Mouse (Mus musculus): ENCODE results near the gene Slc9a3r2. TPM values are rescaled to one million over a fixed set of nuclear protein-coding genes. Genes with fewer than 3 reads are reported as not detected.

The Slc9a3r2 gene
- polyA plus RNA-seq, 1 experiment from 2014 or later, result 10.2 TPM

DNA sequence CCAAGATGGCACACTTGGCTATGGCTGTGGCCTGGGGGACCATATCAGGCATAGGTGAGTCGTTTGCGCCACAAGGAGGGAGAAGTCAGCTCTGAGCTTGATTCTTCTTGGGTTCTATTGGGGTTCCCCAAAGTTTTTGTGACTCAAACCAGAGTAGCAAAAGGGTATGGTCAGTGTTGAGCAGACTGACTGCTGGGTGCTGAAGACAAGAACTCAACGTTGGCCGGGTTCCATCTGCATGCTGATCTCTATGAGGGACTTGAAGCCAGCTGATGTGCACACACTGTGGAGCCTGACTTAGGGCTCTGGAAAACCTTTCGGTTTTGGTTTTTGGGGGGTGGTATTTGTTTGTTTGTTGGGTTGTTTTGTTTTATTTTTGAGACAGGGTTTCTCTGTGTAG lies 14.4 kb downstream of the Slc9a3r2 start:
- H3K9ac ChIP-seq, result no peak overlapping the region
- peaks cover 36% of the 10 kb centered on the region for H3K4me1 ChIP-seq (replicated peaks)
- ATAC-seq (ENCODE audit: low read depth) (no peak), DNase-seq (no peak)
- no peaks in the 10 kb centered on the region for H3K9me3 ChIP-seq (replicated peaks)
- H3K4me2 ChIP-seq, result no peak overlapping the region
- H3K36me3 ChIP-seq, result 0 out of 2 replicates have a peak, but pooled peaks cover 4% of the 10 kb centered on the region
- WGBS (ENCODE audit: insufficient replicate concordance), result 86% methylated on average over 5 of the region's 5 CpGs
- H3K4me3 ChIP-seq (replicated peaks), result no peak overlapping the region
- H3K27ac ChIP-seq, result no peak overlapping the region
- no peaks in the 10 kb centered on the region for H3K27me3 ChIP-seq

DNA sequence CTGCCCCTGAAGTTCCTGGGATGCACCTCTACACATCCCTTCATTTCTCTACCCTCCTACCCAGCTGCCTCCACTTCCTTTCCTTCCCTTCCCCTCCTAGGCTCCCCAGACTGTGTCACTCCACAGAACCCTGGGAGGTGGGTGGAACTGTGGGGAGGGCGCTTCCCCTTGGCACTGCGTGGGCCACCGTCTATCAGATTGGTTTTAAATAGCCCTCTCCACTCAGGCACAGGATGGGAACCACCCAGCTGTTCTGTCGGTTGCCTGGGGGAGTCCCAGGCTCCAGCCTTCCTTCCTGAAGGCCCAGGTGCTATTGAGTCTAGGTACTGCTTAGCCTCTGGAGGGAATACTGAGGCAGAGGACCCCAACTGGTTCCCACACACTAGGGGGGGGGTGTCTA lies 15.1 kb downstream of the Slc9a3r2 start:
- H3K27ac ChIP-seq, result no peak overlapping the region
- no peak overlapping the region for H3K9ac ChIP-seq
- H3K4me3 ChIP-seq (replicated peaks), result no peak overlapping the region
- H3K4me2 ChIP-seq, result no peak overlapping the region
- 51% methylated on average over 4 of the region's 4 CpGs for WGBS (ENCODE audit: insufficient replicate concordance)
- peaks cover 7% of the 10 kb centered on the region; the same call in 1 of the 2 replicates for H3K36me3 ChIP-seq
- DNase-seq (no peak), ATAC-seq (ENCODE audit: low read depth) (no peak)
- peaks cover 36% of the 10 kb centered on the region for H3K4me1 ChIP-seq (replicated peaks)
- H3K9me3 ChIP-seq (replicated peaks), result no peaks in the 10 kb centered on the region
- no peaks in the 10 kb centered on the region for H3K27me3 ChIP-seq

DNA sequence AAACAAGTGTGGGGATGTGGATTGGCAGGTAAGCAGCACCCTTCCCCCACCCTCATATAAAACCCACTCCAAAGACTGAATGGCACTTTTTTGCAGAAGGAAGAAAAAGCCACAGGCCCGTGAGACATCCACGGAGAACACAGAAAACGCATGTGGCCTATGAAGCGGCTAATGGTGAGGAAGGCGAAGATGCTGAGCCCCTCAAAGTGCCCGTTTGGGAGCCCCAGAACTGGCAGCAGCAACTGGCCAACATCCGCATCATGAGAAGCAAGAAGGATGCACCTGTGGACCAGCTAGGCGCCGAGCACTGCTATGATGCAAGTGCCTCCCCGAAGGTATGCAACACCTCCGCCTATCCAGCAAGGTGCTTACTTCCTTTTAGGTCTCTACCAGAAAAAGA lies 16.3 kb downstream of the Slc9a3r2 start:
- H3K27me3 ChIP-seq, result no peaks in the 10 kb centered on the region
- no peaks in the 10 kb centered on the region for H3K9me3 ChIP-seq (replicated peaks)
- H3K4me3 ChIP-seq (replicated peaks), result no peak overlapping the region
- ATAC-seq (ENCODE audit: low read depth) (no peak), DNase-seq (no peak)
- no peak overlapping the region for H3K4me2 ChIP-seq
- H3K27ac ChIP-seq, result no peak overlapping the region
- WGBS (ENCODE audit: insufficient replicate concordance), result 81% methylated on average over 11 of the region's 11 CpGs
- no peak overlapping the region for H3K9ac ChIP-seq
- H3K4me1 ChIP-seq (replicated peaks), result peaks cover 36% of the 10 kb centered on the region
- H3K36me3 ChIP-seq, result peaks cover 18% of the 10 kb centered on the region

DNA sequence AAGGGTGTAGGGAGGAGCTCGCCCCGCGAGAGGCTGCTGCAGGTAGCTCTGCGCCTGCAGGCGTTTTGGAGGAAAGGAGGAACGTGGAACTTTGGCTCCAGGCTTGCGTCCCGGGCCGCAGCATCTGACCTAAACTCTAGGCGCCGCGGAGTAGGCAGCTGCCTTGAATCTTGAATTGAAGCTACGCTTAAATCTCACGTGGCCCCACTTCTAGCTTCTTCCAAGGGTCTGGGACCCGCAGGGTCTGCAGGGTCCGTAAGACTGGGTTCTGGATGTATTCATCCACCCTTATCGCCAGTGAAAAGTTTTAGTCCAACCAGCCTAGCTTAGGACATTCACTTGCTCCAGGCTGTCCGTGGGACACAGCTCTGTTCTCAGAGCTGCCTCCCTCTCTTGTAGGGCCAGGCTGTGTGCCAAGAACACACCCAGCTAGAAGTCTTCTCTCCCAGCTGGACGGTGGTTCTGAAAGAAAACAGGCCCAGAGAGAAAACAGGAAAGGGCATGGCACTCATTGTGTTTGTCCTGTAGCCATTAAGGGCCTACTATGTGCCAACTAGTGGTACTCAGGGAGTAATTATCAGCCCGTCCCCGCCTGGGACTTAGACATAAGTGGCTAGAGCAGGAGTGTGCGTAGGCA lies 17.2 kb downstream of the Slc9a3r2 start:
- Histone ChIP-seq H3K4me1 (replicated peaks) (peaks cover 42% of the 10 kb centered on the region), H3K27ac (peak overlapping the region; percentile 67), H3K9ac (peak overlapping the region; percentile 79), H3K4me3 (replicated peaks) (peak overlapping the region; percentile 70), H3K4me2 (peak overlapping the region; percentile 82), H3K36me3 (peaks cover 25% of the 10 kb centered on the region), H3K27me3 (no peaks in the 10 kb centered on the region), H3K9me3 (replicated peaks) (no peaks in the 10 kb centered on the region)
- peak; percentile 13; the same call in 1 of the 2 replicates for ATAC-seq (ENCODE audit: low read depth)
- DNase-seq, result no peak
- WGBS (ENCODE audit: insufficient replicate concordance), result 15% methylated on average over 22 of the region's 22 CpGs

DNA sequence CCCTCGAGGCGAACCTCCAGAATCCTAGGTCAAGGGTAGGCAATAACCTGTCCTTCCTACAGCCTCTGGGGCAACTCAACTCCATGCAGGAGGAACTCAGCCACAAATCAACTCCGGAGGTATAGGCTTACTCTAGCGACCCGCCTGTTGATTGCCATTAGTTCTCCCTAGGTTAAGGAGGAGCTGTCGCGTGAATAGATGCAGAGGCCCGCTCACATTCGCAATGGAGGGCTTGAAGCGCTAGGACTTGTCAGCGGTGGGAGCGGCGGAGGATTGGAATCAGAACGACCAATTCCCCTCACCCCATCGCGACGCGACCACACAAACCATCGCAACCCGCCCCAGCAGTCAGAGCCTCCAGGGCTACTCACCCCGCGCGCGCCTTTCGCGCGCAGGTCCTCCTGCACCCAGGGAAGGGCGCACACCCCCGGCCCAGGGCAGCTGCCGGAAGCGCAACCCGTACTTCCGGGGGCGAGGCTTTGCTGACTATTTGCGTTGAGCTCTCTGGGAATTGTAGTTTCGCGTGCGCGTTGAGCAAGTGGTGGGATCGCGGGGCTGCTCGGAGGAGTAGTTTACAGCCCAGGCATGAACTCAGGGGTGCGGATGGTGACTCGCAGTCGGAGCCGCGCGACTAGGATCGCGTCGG lies 17.8 kb downstream of the Slc9a3r2 start, which contains the start of the genes Tsc2 and Nthl1:
Gene Tsc2, minus strand, starts transcription at position 464 of the 646 bp plus-strand sequence.
Gene Nthl1, plus strand, starts transcription at position 514 of the 646 bp plus-strand sequence.
- DNase-seq (peak; percentile 77), ATAC-seq (ENCODE audit: low read depth) (peak; percentile 81)
- Histone ChIP-seq H3K4me1 (replicated peaks) (peaks cover 41% of the 10 kb centered on the region), H3K9me3 (replicated peaks) (no peaks in the 10 kb centered on the region), H3K4me2 (peak within 1 kb of the TSS; percentile 82), H3K27ac (peak within 1 kb of the TSS; percentile 67), H3K9ac (peak within 1 kb of the TSS; percentile 79), H3K36me3 (peaks cover 30% of the 10 kb centered on the region), H3K4me3 (replicated peaks) (peak within 1 kb of the TSS; percentile 70), H3K27me3 (no peaks in the 10 kb centered on the region)
- 2% methylated on average over 51 of the region's 51 CpGs for WGBS (ENCODE audit: insufficient replicate concordance)

DNA sequence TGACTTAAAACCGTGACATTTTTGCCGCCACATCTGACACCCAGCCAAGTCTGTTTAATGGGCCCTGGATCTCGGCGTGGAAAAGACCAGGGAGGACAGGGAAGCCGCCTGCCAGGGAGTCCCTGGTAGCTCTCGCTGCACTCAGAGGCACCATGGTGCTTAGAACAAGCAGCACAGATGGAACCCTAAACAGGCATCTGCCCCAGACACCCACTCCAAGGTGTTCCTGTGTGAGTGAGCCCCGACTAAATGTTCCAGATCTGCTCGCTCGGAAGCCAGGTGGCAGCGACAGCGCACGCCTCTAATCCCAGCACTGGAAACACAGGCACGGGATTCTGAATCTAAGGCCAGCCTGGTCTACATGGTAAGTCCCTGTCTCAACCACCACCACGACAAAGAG lies 20.1 kb downstream of the Slc9a3r2 start:
- H3K9ac ChIP-seq, result no peak overlapping the region
- no peak overlapping the region for H3K4me3 ChIP-seq (replicated peaks)
- no peak overlapping the region for H3K4me2 ChIP-seq
- WGBS (ENCODE audit: insufficient replicate concordance), result 82% methylated on average over 14 of the region's 14 CpGs
- H3K9me3 ChIP-seq (replicated peaks), result no peaks in the 10 kb centered on the region
- no peaks in the 10 kb centered on the region for H3K27me3 ChIP-seq
- DNase-seq, result no peak
- peaks cover 29% of the 10 kb centered on the region for H3K4me1 ChIP-seq (replicated peaks)
- no peak for ATAC-seq (ENCODE audit: low read depth)
- H3K36me3 ChIP-seq, result peaks cover 48% of the 10 kb centered on the region
- no peak overlapping the region for H3K27ac ChIP-seq

DNA sequence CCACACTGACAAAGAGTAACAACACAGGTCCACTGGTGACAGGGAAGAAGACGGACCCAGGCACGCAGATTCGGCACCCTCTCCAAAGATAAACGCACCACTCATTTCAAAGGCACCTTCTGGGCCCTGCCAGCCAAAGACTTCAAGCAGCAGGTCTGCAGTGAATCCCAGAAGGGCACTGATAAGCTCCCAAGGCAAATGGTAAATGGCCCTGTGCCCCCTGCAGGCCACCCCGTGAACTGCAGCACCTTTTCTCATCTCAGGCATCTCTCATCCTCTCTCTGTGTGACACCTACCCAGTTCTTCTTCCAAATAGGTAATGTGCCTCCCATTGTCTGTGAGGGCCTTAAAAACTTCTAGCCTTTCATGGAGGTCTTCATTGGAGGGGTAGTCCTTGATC lies 21.5 kb downstream of the Slc9a3r2 start:
- Histone ChIP-seq H3K4me1 (replicated peaks) (peaks cover 26% of the 10 kb centered on the region), H3K9me3 (replicated peaks) (no peaks in the 10 kb centered on the region), H3K4me3 (replicated peaks) (no peak overlapping the region), H3K27ac (no peak overlapping the region), H3K36me3 (peaks cover 63% of the 10 kb centered on the region), H3K4me2 (no peak overlapping the region), H3K9ac (no peak overlapping the region), H3K27me3 (no peaks in the 10 kb centered on the region)
- ATAC-seq (ENCODE audit: low read depth) (0 out of 2 replicates have a peak, but pooled peaks have one; percentile 7), DNase-seq (peak; percentile 75)
- 16% methylated on average over 5 of the region's 5 CpGs for WGBS (ENCODE audit: insufficient replicate concordance)

DNA sequence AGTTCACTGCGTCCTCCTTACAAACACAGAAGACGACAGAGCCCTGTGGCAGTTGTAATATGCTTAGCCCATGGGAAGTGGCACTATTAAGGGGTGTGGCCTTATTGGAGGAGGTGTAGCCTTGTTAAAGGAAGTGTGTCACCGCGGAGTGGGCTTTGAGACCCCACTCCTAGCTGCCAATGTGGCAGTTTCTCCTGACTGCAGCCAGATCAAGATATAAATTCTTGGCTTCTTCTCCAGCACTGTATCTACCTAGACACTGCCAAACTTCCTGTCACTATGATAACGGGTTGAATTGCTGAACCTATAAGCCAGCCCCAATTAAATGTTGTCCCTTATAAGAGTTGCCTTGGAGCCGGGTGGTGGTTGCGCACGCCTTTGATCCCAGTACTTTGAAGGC lies 24.7 kb downstream of the Slc9a3r2 start:
- H3K9me3 ChIP-seq (replicated peaks), result no peaks in the 10 kb centered on the region
- no peaks in the 10 kb centered on the region for H3K27me3 ChIP-seq
- 82% methylated on average over 8 of the region's 8 CpGs for WGBS (ENCODE audit: insufficient replicate concordance)
- peaks cover 92% of the 10 kb centered on the region for H3K36me3 ChIP-seq
- no peak overlapping the region for H3K27ac ChIP-seq
- ATAC-seq (ENCODE audit: low read depth) (no peak), DNase-seq (no peak)
- no peak overlapping the region for H3K4me2 ChIP-seq
- no peak overlapping the region for H3K9ac ChIP-seq
- H3K4me1 ChIP-seq (replicated peaks), result peaks cover 7% of the 10 kb centered on the region
- H3K4me3 ChIP-seq (replicated peaks), result no peak overlapping the region

DNA sequence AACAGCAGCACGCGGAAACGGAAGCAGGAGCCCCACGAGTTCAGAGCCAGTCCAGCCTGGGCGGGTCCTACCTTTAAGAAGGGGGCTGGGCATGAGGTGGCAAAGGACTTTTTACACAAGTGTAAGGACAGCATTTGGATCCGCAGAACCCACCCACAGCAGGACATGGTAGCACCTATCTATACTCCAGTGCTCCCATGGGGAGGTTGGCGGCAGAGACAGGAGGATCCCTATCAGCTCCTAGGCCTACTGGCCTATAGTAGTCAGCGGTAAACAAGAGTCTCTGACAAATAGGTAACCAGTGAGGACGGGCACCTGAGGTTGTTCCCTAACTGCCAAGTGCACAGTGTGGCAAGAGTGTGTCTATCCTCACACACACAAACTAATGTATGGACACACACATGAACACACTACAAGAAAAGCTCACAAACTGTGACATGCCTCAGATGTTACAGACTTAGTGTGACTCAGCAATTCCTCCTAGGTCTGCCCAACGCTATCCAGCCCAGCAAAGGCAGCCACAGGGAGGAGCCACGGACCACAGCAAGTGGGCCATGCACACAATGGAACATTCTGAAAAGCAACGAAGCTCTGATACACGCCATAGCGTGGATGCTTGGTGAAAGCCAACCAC lies 32.4 kb downstream of the Slc9a3r2 start:
- DNase-seq, result peak; percentile 76
- H3K4me1 ChIP-seq (replicated peaks), result peaks cover 30% of the 10 kb centered on the region
- H3K4me2 ChIP-seq, result peak overlapping the region; percentile 46
- H3K27ac ChIP-seq, result peak overlapping the region; percentile 90
- peaks cover 86% of the 10 kb centered on the region for H3K36me3 ChIP-seq
- 0 out of 2 replicates have a peak overlapping the region, but pooled peaks have one; percentile 7 for H3K4me3 ChIP-seq (replicated peaks)
- no peaks in the 10 kb centered on the region for H3K27me3 ChIP-seq
- no peaks in the 10 kb centered on the region for H3K9me3 ChIP-seq (replicated peaks)
- WGBS (ENCODE audit: insufficient replicate concordance), result 28% methylated on average over 14 of the region's 14 CpGs
- ATAC-seq (ENCODE audit: low read depth), result peak; percentile 97
- peak overlapping the region; percentile 67 for H3K9ac ChIP-seq

DNA sequence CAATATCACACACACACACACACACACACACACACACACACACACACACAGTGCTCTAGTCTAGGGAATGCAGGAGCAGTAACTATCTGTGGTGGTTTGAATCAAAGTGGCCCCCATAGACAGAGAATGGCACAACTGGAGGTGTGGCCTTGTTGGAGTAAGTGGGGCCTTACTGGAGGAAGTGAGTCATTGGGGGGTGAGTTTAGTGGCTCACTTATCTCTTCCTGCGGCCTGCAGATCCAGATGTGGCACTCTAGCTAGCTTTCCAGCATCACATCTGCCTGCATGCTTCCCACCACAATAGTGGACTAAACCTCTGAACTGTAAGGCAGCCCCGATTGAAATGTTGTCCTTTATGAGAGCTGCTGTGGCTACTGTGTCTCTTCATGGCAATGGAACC lies 39.4 kb downstream of the Slc9a3r2 start:
- peak; percentile 73 for ATAC-seq (ENCODE audit: low read depth)
- Histone ChIP-seq H3K4me2 (peak overlapping the region; percentile 21; the same call in 1 of the 2 replicates), H3K9ac (peak overlapping the region; percentile 41), H3K27me3 (no peaks in the 10 kb centered on the region), H3K9me3 (replicated peaks) (no peaks in the 10 kb centered on the region), H3K36me3 (peaks cover 63% of the 10 kb centered on the region), H3K4me3 (replicated peaks) (no peak overlapping the region), H3K4me1 (replicated peaks) (peaks cover 53% of the 10 kb centered on the region), H3K27ac (peak overlapping the region; percentile 90)
- WGBS (ENCODE audit: insufficient replicate concordance), result 3% methylated on average over 2 of the region's 2 CpGs
- DNase-seq, result no peak

DNA sequence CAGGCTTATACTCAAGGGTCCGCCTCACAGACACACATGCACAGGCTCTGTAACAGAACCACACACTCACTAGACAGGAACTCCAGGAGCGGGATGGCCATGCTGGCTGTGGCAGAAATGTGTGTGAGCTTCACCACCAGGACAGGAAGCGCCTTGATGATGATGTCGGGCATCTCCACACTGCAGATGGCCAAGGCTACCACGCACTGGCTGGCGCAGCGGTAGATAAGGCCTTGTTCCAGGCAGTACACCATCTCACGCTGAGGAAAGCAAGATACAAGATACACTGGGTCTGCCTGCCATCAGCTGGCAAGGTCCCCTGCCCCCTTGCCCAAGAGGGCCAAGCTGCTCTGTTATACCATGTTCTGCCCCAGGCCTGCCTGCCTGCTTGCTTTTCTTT lies 41.3 kb downstream of the Slc9a3r2 start:
- WGBS (ENCODE audit: insufficient replicate concordance), result 22% methylated on average over 8 of the region's 8 CpGs
- no peaks in the 10 kb centered on the region for H3K9me3 ChIP-seq (replicated peaks)
- H3K9ac ChIP-seq, result peak overlapping the region; percentile 57
- no peaks in the 10 kb centered on the region for H3K27me3 ChIP-seq
- no peak overlapping the region for H3K4me3 ChIP-seq (replicated peaks)
- H3K4me2 ChIP-seq, result peak overlapping the region; percentile 44
- peak; percentile 87 for ATAC-seq (ENCODE audit: low read depth)
- DNase-seq, result no peak
- peaks cover 71% of the 10 kb centered on the region for H3K4me1 ChIP-seq (replicated peaks)
- H3K27ac ChIP-seq, result peak overlapping the region; percentile 90
- peaks cover 61% of the 10 kb centered on the region for H3K36me3 ChIP-seq

All from liver, embryonic 13.5 days (tissue).